Mouse (Mus musculus): Measurements from ENCODE around the gene Cdc42se2. TPM values are rescaled to one million over a fixed set of nuclear protein-coding genes. Genes with fewer than 3 reads are reported as not detected.

The Cdc42se2 gene
- 245 and 257 TPM in 2 replicates for polyA plus RNA-seq (2014; fragmentation: Nextera tagmentation; extraction: Ambion mirVana)

- H3K27me3 ChIP-seq (ENCODE audit: control insufficient read depth, insufficient read depth, low read length) = no peaks in the 10 kb centered on the region
- H3K4me2 ChIP-seq (replicated peaks; ENCODE audit: low read depth, low read length) = peak within 1 kb of the TSS; percentile 45
- H3K4me3 ChIP-seq (ENCODE audit: low read depth, low read length) = peak within 1 kb of the TSS; percentile 98
- no peaks in the 10 kb centered on the region for H3K36me3 ChIP-seq (ENCODE audit: control insufficient read depth, insufficient read depth, low read length)
- H3K27ac ChIP-seq (ENCODE audit: low read depth, low read length) = peak within 1 kb of the TSS; percentile 97
- WGBS = 4% methylated on average over 56 of the region's 56 CpGs
- H3K9me3 ChIP-seq (ENCODE audit: control insufficient read depth, low read length) = no peaks in the 10 kb centered on the region
- DNase-seq (ENCODE audit: low spot score) = peak; percentile 100
- peak; percentile 99 for ATAC-seq (ENCODE audit: low FRiP score)
- 0 out of 2 replicates have a peak, but pooled peaks cover 3% of the 10 kb centered on the region for H3K4me1 ChIP-seq (replicated peaks; ENCODE audit: control insufficient read depth, insufficient read depth, low read length)
- peak within 1 kb of the TSS; percentile 95 for H3K9ac ChIP-seq (ENCODE audit: low read depth, low read length)
Observed at GRCm38 (mm10) chr11:54787488-54788474, at the start of gene Cdc42se2. TSS of gene Cdc42se2 (minus strand) at chr11:54787675.

- 85% methylated on average over 9 of the region's 9 CpGs for WGBS
- no peak for DNase-seq (ENCODE audit: low spot score)
- ATAC-seq (ENCODE audit: low FRiP score) = no peak
- no peak overlapping the region for H3K27ac ChIP-seq (ENCODE audit: low read depth, low read length)
- H3K9me3 ChIP-seq (ENCODE audit: control insufficient read depth, low read length) = no peaks in the 10 kb centered on the region
- H3K4me1 ChIP-seq (replicated peaks; ENCODE audit: control insufficient read depth, insufficient read depth, low read length) = no peaks in the 10 kb centered on the region
- H3K27me3 ChIP-seq (ENCODE audit: control insufficient read depth, insufficient read depth, low read length) = no peaks in the 10 kb centered on the region
- no peak overlapping the region for H3K9ac ChIP-seq (ENCODE audit: low read depth, low read length)
- no peak overlapping the region for H3K4me2 ChIP-seq (replicated peaks; ENCODE audit: low read depth, low read length)
- H3K4me3 ChIP-seq (ENCODE audit: low read depth, low read length) = no peak overlapping the region
- no peaks in the 10 kb centered on the region for H3K36me3 ChIP-seq (ENCODE audit: control insufficient read depth, insufficient read depth, low read length)
Observed at GRCm38 (mm10) chr11:54836106-54836505, 48.6 kb upstream of the Cdc42se2 start.

- Histone ChIP-seq H3K36me3 (ENCODE audit: control insufficient read depth, insufficient read depth, low read length) (no peaks in the 10 kb centered on the region), H3K4me1 (replicated peaks; ENCODE audit: control insufficient read depth, insufficient read depth, low read length) (no peaks in the 10 kb centered on the region), H3K4me3 (ENCODE audit: low read depth, low read length) (no peak overlapping the region), H3K27ac (ENCODE audit: low read depth, low read length) (no peak overlapping the region), H3K4me2 (replicated peaks; ENCODE audit: low read depth, low read length) (no peak overlapping the region), H3K9ac (ENCODE audit: low read depth, low read length) (no peak overlapping the region), H3K27me3 (ENCODE audit: control insufficient read depth, insufficient read depth, low read length) (no peaks in the 10 kb centered on the region), H3K9me3 (ENCODE audit: control insufficient read depth, low read length) (no peaks in the 10 kb centered on the region)
- WGBS = 58% methylated on average over 2 of the region's 2 CpGs
- ATAC-seq (ENCODE audit: low FRiP score) = no peak
- DNase-seq (ENCODE audit: low spot score) = no peak
Observed at GRCm38 (mm10) chr11:54834596-54834995, 47.1 kb upstream of the Cdc42se2 start.

GRCm38 (mm10) chr11:54833833-54834232, 46.4 kb upstream of the Cdc42se2 start:
- no peaks in the 10 kb centered on the region for H3K36me3 ChIP-seq (ENCODE audit: control insufficient read depth, insufficient read depth, low read length)
- no peaks in the 10 kb centered on the region for H3K27me3 ChIP-seq (ENCODE audit: control insufficient read depth, insufficient read depth, low read length)

GRCm38 (mm10) chr11:54826819-54827218, 39.3 kb upstream of the Cdc42se2 start:
- Histone ChIP-seq H3K9ac (ENCODE audit: low read depth, low read length) (no peak overlapping the region), H3K4me1 (replicated peaks; ENCODE audit: control insufficient read depth, insufficient read depth, low read length) (no peaks in the 10 kb centered on the region), H3K27me3 (ENCODE audit: control insufficient read depth, insufficient read depth, low read length) (no peaks in the 10 kb centered on the region), H3K36me3 (ENCODE audit: control insufficient read depth, insufficient read depth, low read length) (no peaks in the 10 kb centered on the region), H3K27ac (ENCODE audit: low read depth, low read length) (no peak overlapping the region), H3K4me3 (ENCODE audit: low read depth, low read length) (no peak overlapping the region), H3K4me2 (replicated peaks; ENCODE audit: low read depth, low read length) (no peak overlapping the region), H3K9me3 (ENCODE audit: control insufficient read depth, low read length) (peaks cover 3% of the 10 kb centered on the region; the same call in 1 of the 2 replicates)
- ATAC-seq (ENCODE audit: low FRiP score) (no peak), DNase-seq (ENCODE audit: low spot score) (no peak)
- 92% methylated on average over 8 of the region's 8 CpGs for WGBS

More at GRCm38 (mm10) chr11:54833833-54834232, 46.4 kb upstream of the Cdc42se2 start:
- ATAC-seq (ENCODE audit: low FRiP score) (no peak), DNase-seq (ENCODE audit: low spot score) (no peak)
- no peaks in the 10 kb centered on the region for H3K4me1 ChIP-seq (replicated peaks; ENCODE audit: control insufficient read depth, insufficient read depth, low read length)
- H3K27ac ChIP-seq (ENCODE audit: low read depth, low read length) = no peak overlapping the region
- H3K9ac ChIP-seq (ENCODE audit: low read depth, low read length) = no peak overlapping the region
- no peak overlapping the region for H3K4me2 ChIP-seq (replicated peaks; ENCODE audit: low read depth, low read length)
- H3K9me3 ChIP-seq (ENCODE audit: control insufficient read depth, low read length) = no peaks in the 10 kb centered on the region
- no peak overlapping the region for H3K4me3 ChIP-seq (ENCODE audit: low read depth, low read length)
- WGBS = 93% methylated on average over 4 of the region's 4 CpGs

GRCm38 (mm10) chr11:54825774-54826173, 38.3 kb upstream of the Cdc42se2 start:
- H3K4me3 ChIP-seq (ENCODE audit: low read depth, low read length) = no peak overlapping the region
- WGBS = 80% methylated on average over 4 of the region's 4 CpGs
- ATAC-seq (ENCODE audit: low FRiP score) (no peak), DNase-seq (ENCODE audit: low spot score) (no peak)
- no peak overlapping the region for H3K4me2 ChIP-seq (replicated peaks; ENCODE audit: low read depth, low read length)
- peaks cover 3% of the 10 kb centered on the region; the same call in 1 of the 2 replicates for H3K9me3 ChIP-seq (ENCODE audit: control insufficient read depth, low read length)
- H3K4me1 ChIP-seq (replicated peaks; ENCODE audit: control insufficient read depth, insufficient read depth, low read length) = no peaks in the 10 kb centered on the region
- H3K9ac ChIP-seq (ENCODE audit: low read depth, low read length) = no peak overlapping the region
- H3K27me3 ChIP-seq (ENCODE audit: control insufficient read depth, insufficient read depth, low read length) = no peaks in the 10 kb centered on the region
- no peaks in the 10 kb centered on the region for H3K36me3 ChIP-seq (ENCODE audit: control insufficient read depth, insufficient read depth, low read length)
- H3K27ac ChIP-seq (ENCODE audit: low read depth, low read length) = no peak overlapping the region

GRCm38 (mm10) chr11:54823467-54823866, 36.0 kb upstream of the Cdc42se2 start:
- no peaks in the 10 kb centered on the region for H3K27me3 ChIP-seq (ENCODE audit: control insufficient read depth, insufficient read depth, low read length)
- H3K9me3 ChIP-seq (ENCODE audit: control insufficient read depth, low read length) = peaks cover 3% of the 10 kb centered on the region; the same call in 1 of the 2 replicates
- no peak overlapping the region for H3K27ac ChIP-seq (ENCODE audit: low read depth, low read length)
- H3K4me1 ChIP-seq (replicated peaks; ENCODE audit: control insufficient read depth, insufficient read depth, low read length) = no peaks in the 10 kb centered on the region
- no peak overlapping the region for H3K4me2 ChIP-seq (replicated peaks; ENCODE audit: low read depth, low read length)
- H3K4me3 ChIP-seq (ENCODE audit: low read depth, low read length) = no peak overlapping the region
- no peak overlapping the region for H3K9ac ChIP-seq (ENCODE audit: low read depth, low read length)
- H3K36me3 ChIP-seq (ENCODE audit: control insufficient read depth, insufficient read depth, low read length) = no peaks in the 10 kb centered on the region
- WGBS = 86% methylated on average over 4 of the region's 4 CpGs
- no peak for ATAC-seq (ENCODE audit: low FRiP score)
- DNase-seq (ENCODE audit: low spot score) = no peak

GRCm38 (mm10) chr11:54819489-54819888, 32.0 kb upstream of the Cdc42se2 start:
- no peak overlapping the region for H3K4me3 ChIP-seq (ENCODE audit: low read depth, low read length)
- H3K9me3 ChIP-seq (ENCODE audit: control insufficient read depth, low read length) = no peaks in the 10 kb centered on the region
- no peak for DNase-seq (ENCODE audit: low spot score)
- no peak overlapping the region for H3K9ac ChIP-seq (ENCODE audit: low read depth, low read length)
- no peak overlapping the region for H3K4me2 ChIP-seq (replicated peaks; ENCODE audit: low read depth, low read length)
- H3K27ac ChIP-seq (ENCODE audit: low read depth, low read length) = no peak overlapping the region
- no peak for ATAC-seq (ENCODE audit: low FRiP score)
- no peaks in the 10 kb centered on the region for H3K4me1 ChIP-seq (replicated peaks; ENCODE audit: control insufficient read depth, insufficient read depth, low read length)
- H3K36me3 ChIP-seq (ENCODE audit: control insufficient read depth, insufficient read depth, low read length) = no peaks in the 10 kb centered on the region
- 67% methylated on average over 7 of the region's 7 CpGs for WGBS
- no peaks in the 10 kb centered on the region for H3K27me3 ChIP-seq (ENCODE audit: control insufficient read depth, insufficient read depth, low read length)

All from hindbrain, embryonic 11.5 days (tissue).